Mouse (Mus musculus): ENCODE measurements around the gene Dkk3. TPM values are rescaled to one million over a fixed set of nuclear protein-coding genes. Genes with fewer than 3 reads are reported as not detected.

Dkk3 gene
- polyA plus RNA-seq, 1 experiment from 2014 or later: 96.7 TPM

GRCm38 (mm10) chr7:112129851-112130250 is 29.0 kb downstream of the Dkk3 start:
- H3K27ac ChIP-seq (ENCODE audit: poor library complexity, severe bottlenecking): no peak overlapping the region
- ATAC-seq (ENCODE audit: insufficient number of reproducible peaks, low FRiP score): no peak
- peaks cover 55% of the 10 kb centered on the region for H3K4me1 ChIP-seq (replicated peaks)

GRCm38 (mm10) chr7:112128810-112129209 is 30.0 kb downstream of the Dkk3 start:
- peak; percentile 23; the same call in 1 of the 2 replicates for ATAC-seq (ENCODE audit: insufficient number of reproducible peaks, low FRiP score)
- Histone ChIP-seq H3K27ac (ENCODE audit: poor library complexity, severe bottlenecking) (peak overlapping the region; percentile 62), H3K4me1 (replicated peaks) (peaks cover 62% of the 10 kb centered on the region)

More at GRCm38 (mm10) chr7:112129851-112130250, 29.0 kb downstream of the Dkk3 start:
- Histone ChIP-seq H3K4me2 (no peak overlapping the region), H3K27me3 (replicated peaks) (no peaks in the 10 kb centered on the region), H3K9ac (no peak overlapping the region), H3K4me3 (no peak overlapping the region), H3K36me3 (no peaks in the 10 kb centered on the region), H3K9me3 (replicated peaks) (no peaks in the 10 kb centered on the region)
- 70% methylated on average over 6 of the region's 6 CpGs for WGBS

GRCm38 (mm10) chr7:112127954-112128353 is 30.9 kb downstream of the Dkk3 start:
- WGBS: 81% methylated on average over 4 of the region's 4 CpGs
- Histone ChIP-seq H3K4me3 (no peak overlapping the region), H3K4me2 (no peak overlapping the region), H3K27me3 (replicated peaks) (no peaks in the 10 kb centered on the region), H3K9ac (no peak overlapping the region), H3K36me3 (no peaks in the 10 kb centered on the region), H3K27ac (ENCODE audit: poor library complexity, severe bottlenecking) (peak overlapping the region; percentile 65; the same call in 1 of the 2 replicates), H3K9me3 (replicated peaks) (no peaks in the 10 kb centered on the region), H3K4me1 (replicated peaks) (peaks cover 62% of the 10 kb centered on the region)
- ATAC-seq (ENCODE audit: insufficient number of reproducible peaks, low FRiP score): no peak

More at GRCm38 (mm10) chr7:112128810-112129209, 30.0 kb downstream of the Dkk3 start:
- 48% methylated on average over 4 of the region's 4 CpGs for WGBS
- no peak overlapping the region for H3K4me3 ChIP-seq
- no peak overlapping the region for H3K4me2 ChIP-seq
- H3K9me3 ChIP-seq (replicated peaks): no peaks in the 10 kb centered on the region
- H3K36me3 ChIP-seq: no peaks in the 10 kb centered on the region
- no peaks in the 10 kb centered on the region for H3K27me3 ChIP-seq (replicated peaks)
- no peak overlapping the region for H3K9ac ChIP-seq

GRCm38 (mm10) chr7:112127085-112127637 is 31.7 kb downstream of the Dkk3 start:
- H3K4me2 ChIP-seq: no peak overlapping the region
- H3K9me3 ChIP-seq (replicated peaks): no peaks in the 10 kb centered on the region
- H3K27me3 ChIP-seq (replicated peaks): no peaks in the 10 kb centered on the region
- H3K36me3 ChIP-seq: no peaks in the 10 kb centered on the region
- WGBS: 47% methylated on average over 5 of the region's 5 CpGs
- peak overlapping the region; percentile 65 for H3K27ac ChIP-seq (ENCODE audit: poor library complexity, severe bottlenecking)
- no peak overlapping the region for H3K9ac ChIP-seq
- peaks cover 69% of the 10 kb centered on the region for H3K4me1 ChIP-seq (replicated peaks)
- H3K4me3 ChIP-seq: no peak overlapping the region
- ATAC-seq (ENCODE audit: insufficient number of reproducible peaks, low FRiP score): peak; percentile 38; the same call in 1 of the 2 replicates

GRCm38 (mm10) chr7:112125625-112126260 is 33.1 kb downstream of the Dkk3 start:
- H3K9ac ChIP-seq: no peak overlapping the region
- 62% methylated on average over 7 of the region's 7 CpGs for WGBS
- H3K36me3 ChIP-seq: peaks cover 1% of the 10 kb centered on the region; the same call in 1 of the 2 replicates
- H3K4me1 ChIP-seq (replicated peaks): peaks cover 83% of the 10 kb centered on the region
- peak overlapping the region; percentile 69 for H3K27ac ChIP-seq (ENCODE audit: poor library complexity, severe bottlenecking)
- H3K9me3 ChIP-seq (replicated peaks): no peaks in the 10 kb centered on the region
- H3K4me3 ChIP-seq: no peak overlapping the region
- H3K27me3 ChIP-seq (replicated peaks): no peaks in the 10 kb centered on the region
- H3K4me2 ChIP-seq: no peak overlapping the region
- ATAC-seq (ENCODE audit: insufficient number of reproducible peaks, low FRiP score): no peak

- Histone ChIP-seq H3K9ac (no peak overlapping the region), H3K9me3 (replicated peaks) (no peaks in the 10 kb centered on the region), H3K27ac (ENCODE audit: poor library complexity, severe bottlenecking) (no peak overlapping the region), H3K36me3 (peaks cover 13% of the 10 kb centered on the region; the same call in 1 of the 2 replicates), H3K4me3 (no peak overlapping the region), H3K27me3 (replicated peaks) (no peaks in the 10 kb centered on the region), H3K4me1 (replicated peaks) (peaks cover 65% of the 10 kb centered on the region), H3K4me2 (no peak overlapping the region)
- WGBS: 82% methylated on average over 5 of the region's 5 CpGs
- ATAC-seq (ENCODE audit: insufficient number of reproducible peaks, low FRiP score): no peak
Measured at GRCm38 (mm10) chr7:112123612-112124011, 35.2 kb downstream of the Dkk3 start.

GRCm38 (mm10) chr7:112121866-112122500 is 36.9 kb downstream of the Dkk3 start:
- Histone ChIP-seq H3K9me3 (replicated peaks) (no peaks in the 10 kb centered on the region), H3K9ac (no peak overlapping the region), H3K4me1 (replicated peaks) (peaks cover 48% of the 10 kb centered on the region), H3K4me2 (no peak overlapping the region), H3K27me3 (replicated peaks) (no peaks in the 10 kb centered on the region), H3K27ac (ENCODE audit: poor library complexity, severe bottlenecking) (no peak overlapping the region), H3K36me3 (peaks cover 27% of the 10 kb centered on the region; the same call in 1 of the 2 replicates), H3K4me3 (no peak overlapping the region)
- ATAC-seq (ENCODE audit: insufficient number of reproducible peaks, low FRiP score): no peak
- 56% methylated on average over 11 of the region's 11 CpGs for WGBS

GRCm38 (mm10) chr7:112120861-112121810 is 37.7 kb downstream of the Dkk3 start:
- Histone ChIP-seq H3K4me3 (no peak overlapping the region), H3K9me3 (replicated peaks) (peaks cover 3% of the 10 kb centered on the region; the same call in 1 of the 2 replicates), H3K4me2 (no peak overlapping the region), H3K9ac (no peak overlapping the region), H3K4me1 (replicated peaks) (peaks cover 41% of the 10 kb centered on the region), H3K36me3 (peaks cover 33% of the 10 kb centered on the region), H3K27ac (ENCODE audit: poor library complexity, severe bottlenecking) (no peak overlapping the region), H3K27me3 (replicated peaks) (no peaks in the 10 kb centered on the region)
- WGBS: 63% methylated on average over 11 of the region's 11 CpGs
- no peak for ATAC-seq (ENCODE audit: insufficient number of reproducible peaks, low FRiP score)

GRCm38 (mm10) chr7:112119248-112119647 is 39.6 kb downstream of the Dkk3 start:
- H3K9me3 ChIP-seq (replicated peaks): peaks cover 3% of the 10 kb centered on the region; the same call in 1 of the 2 replicates
- H3K4me2 ChIP-seq: no peak overlapping the region
- peaks cover 39% of the 10 kb centered on the region for H3K36me3 ChIP-seq
- WGBS: 83% methylated on average over 7 of the region's 7 CpGs
- H3K4me3 ChIP-seq: no peak overlapping the region
- H3K27ac ChIP-seq (ENCODE audit: poor library complexity, severe bottlenecking): no peak overlapping the region
- ATAC-seq (ENCODE audit: insufficient number of reproducible peaks, low FRiP score): no peak
- no peaks in the 10 kb centered on the region for H3K27me3 ChIP-seq (replicated peaks)
- H3K4me1 ChIP-seq (replicated peaks): peaks cover 29% of the 10 kb centered on the region
- H3K9ac ChIP-seq: no peak overlapping the region

GRCm38 (mm10) chr7:112118086-112118485 is 40.8 kb downstream of the Dkk3 start:
- H3K4me2 ChIP-seq: no peak overlapping the region
- WGBS: 86% methylated on average over 7 of the region's 7 CpGs
- H3K36me3 ChIP-seq: peaks cover 49% of the 10 kb centered on the region
- peaks cover 24% of the 10 kb centered on the region for H3K4me1 ChIP-seq (replicated peaks)
- no peak for ATAC-seq (ENCODE audit: insufficient number of reproducible peaks, low FRiP score)
- H3K9ac ChIP-seq: no peak overlapping the region
- no peak overlapping the region for H3K4me3 ChIP-seq
- H3K27ac ChIP-seq (ENCODE audit: poor library complexity, severe bottlenecking): no peak overlapping the region
- H3K27me3 ChIP-seq (replicated peaks): no peaks in the 10 kb centered on the region
- peaks cover 3% of the 10 kb centered on the region; the same call in 1 of the 2 replicates for H3K9me3 ChIP-seq (replicated peaks)
